Mouse (Mus musculus) spleen, adult 2 months (tissue): ENCODE measurements around the gene Gpatch8.

Source experiments
- CTCF ChIP-seq: fragments of 200-500 bp; IDR thresholded peaks from 2 replicates; pipeline ENCODE4 v1.5.1; 2011; ENCODE audit warnings: mild to moderate bottlenecking, inconsistent platforms; ENCODE audit not compliant: insufficient read depth, insufficient read length, insufficient replicate concordance; ENCODE audit errors: extremely low read depth
- POLR2A ChIP-seq: fragments of 200-500 bp; IDR thresholded peaks from 2 replicates; pipeline ENCODE4 v1.6.1; 2011; ENCODE audit warnings: low read depth, low read length, inconsistent platforms

DNA sequence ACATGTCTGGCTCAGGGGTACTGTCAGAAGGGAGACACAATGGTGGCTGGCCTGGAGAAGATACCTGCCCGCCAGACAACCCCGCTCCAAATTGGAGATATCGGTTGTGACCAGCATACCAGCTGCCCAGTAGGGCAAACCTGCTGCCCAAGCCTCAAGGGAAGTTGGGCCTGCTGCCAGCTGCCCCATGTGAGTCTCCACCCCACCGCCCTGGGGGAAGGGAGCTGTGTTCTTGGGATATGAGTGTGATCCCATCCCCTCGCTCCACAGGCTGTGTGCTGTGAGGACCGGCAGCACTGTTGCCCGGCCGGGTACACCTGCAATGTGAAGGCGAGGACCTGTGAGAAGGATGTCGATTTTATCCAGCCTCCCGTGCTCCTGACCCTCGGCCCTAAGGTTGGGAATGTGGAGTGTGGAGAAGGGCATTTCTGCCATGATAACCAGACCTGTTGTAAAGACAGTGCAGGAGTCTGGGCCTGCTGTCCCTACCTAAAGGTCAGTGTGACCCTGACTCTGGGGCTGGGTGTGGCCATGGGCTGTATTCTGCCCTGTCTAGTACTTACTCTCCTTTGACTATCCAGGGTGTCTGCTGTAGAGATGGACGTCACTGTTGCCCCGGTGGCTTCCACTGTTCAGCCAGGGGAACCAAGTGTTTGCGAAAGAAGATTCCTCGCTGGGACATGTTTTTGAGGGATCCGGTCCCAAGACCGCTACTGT is 120.3 kb downstream of the Gpatch8 start:
- TF ChIP-seq POLR2A (no peak), CTCF (no peak)
